Mouse (Mus musculus): ENCODE results near the gene Serhl. TPM values are rescaled to one million over a fixed set of nuclear protein-coding genes. Genes with fewer than 3 reads are reported as not detected.

Serhl gene
- polyA plus RNA-seq, 1 experiment from 2014 or later = 58.9 TPM

DNA sequence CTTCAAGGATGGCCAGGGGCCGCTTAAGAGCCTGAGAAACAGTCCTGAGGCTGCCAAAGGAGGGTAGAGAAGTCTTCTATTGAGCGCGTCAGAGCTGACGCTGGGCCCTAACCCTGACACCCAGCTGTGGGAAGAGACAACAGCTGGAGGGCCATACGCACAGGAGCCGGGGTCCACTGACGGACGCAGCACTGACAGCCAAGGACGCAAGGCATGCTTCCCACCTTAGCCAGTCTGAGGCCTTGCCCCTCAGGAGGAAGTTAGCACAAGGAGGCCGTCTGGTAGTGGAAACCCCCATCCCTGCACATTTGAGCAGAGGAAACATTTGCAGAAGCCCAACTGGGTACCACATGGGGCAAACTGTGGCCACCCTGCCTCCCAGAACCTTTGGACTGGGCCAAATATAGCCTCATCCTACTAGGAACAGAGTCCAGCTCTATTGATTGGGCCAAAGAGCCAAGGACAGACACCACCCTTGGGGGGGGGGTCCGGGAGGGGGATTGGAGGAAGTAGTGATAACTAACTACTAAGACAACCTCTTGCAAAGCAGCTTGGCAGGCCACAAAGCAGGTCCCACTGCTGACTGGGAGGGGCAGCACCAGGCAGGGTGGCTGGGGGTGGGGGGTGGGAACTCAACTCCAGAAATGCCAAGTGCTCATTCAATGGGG is 73.6 kb downstream of the Serhl start:
- Histone ChIP-seq H3K36me3 (peaks cover 55% of the 10 kb centered on the region), H3K27me3 (replicated peaks) (no peaks in the 10 kb centered on the region), H3K4me3 (no peak overlapping the region), H3K9me3 (replicated peaks) (no peaks in the 10 kb centered on the region), H3K4me1 (replicated peaks) (peaks cover 26% of the 10 kb centered on the region), H3K4me2 (no peak overlapping the region), H3K27ac (ENCODE audit: poor library complexity, severe bottlenecking) (no peak overlapping the region), H3K9ac (0 out of 2 replicates have a peak overlapping the region, but pooled peaks have one; percentile 20)
- ATAC-seq (ENCODE audit: insufficient number of reproducible peaks, low FRiP score) = no peak
- WGBS = 90% methylated on average over 11 of the region's 11 CpGs

GRCm38 (mm10) chr15:83164971-83165471 is 75.7 kb downstream of the Serhl start:
- peaks cover 39% of the 10 kb centered on the region for H3K4me1 ChIP-seq (replicated peaks)
- no peaks in the 10 kb centered on the region for H3K9me3 ChIP-seq (replicated peaks)
- peak overlapping the region; percentile 63 for H3K27ac ChIP-seq (ENCODE audit: poor library complexity, severe bottlenecking)
- H3K4me3 ChIP-seq = no peak overlapping the region
- no peaks in the 10 kb centered on the region for H3K27me3 ChIP-seq (replicated peaks)
- WGBS = 45% methylated on average over 4 of the region's 5 CpGs
- H3K9ac ChIP-seq = 0 out of 2 replicates have a peak overlapping the region, but pooled peaks have one; percentile 17
- peak; percentile 74 for ATAC-seq (ENCODE audit: insufficient number of reproducible peaks, low FRiP score)
- peaks cover 34% of the 10 kb centered on the region for H3K36me3 ChIP-seq
- peak overlapping the region; percentile 28 for H3K4me2 ChIP-seq

DNA sequence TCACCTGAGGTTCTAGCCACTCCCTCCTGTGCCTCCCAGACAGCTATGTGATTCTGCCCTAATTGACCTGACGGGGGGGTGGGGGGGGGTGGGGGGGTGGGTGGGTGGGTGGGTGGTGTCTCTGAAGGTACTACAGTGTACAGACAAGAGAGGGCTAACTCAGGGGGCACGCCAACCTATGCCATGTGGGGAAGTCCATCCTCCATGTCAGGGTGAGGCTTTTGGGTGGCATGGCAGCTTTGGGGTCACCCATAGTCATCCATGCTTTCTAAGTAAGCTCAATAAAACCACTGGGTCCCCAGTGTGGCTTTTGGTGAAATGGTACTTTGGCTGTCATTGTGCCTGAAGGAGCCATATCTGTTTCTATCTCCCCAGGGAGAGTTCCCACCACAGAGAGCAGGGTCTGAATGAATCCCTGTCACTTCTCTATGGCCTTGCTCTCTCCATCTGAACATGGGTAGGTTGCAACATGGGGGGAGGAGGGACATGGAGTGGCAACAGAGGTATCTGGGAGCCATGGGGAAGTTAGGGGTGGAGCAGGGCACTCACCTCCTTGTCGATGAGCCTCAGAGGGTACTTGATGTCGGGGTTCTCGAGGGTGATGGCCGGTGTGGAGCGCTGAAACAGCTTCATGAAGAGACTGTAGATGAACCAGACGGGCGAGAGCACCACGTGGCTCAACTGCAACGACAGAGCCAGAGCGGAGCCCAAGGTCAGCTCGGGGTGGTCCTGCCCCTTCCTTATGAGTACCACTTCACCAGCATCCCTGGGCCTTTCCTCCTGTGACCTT is 76.4 kb downstream of the Serhl start:
- Histone ChIP-seq H3K36me3 (peaks cover 27% of the 10 kb centered on the region), H3K4me2 (no peak overlapping the region), H3K9me3 (replicated peaks) (no peaks in the 10 kb centered on the region), H3K9ac (no peak overlapping the region), H3K4me1 (replicated peaks) (peaks cover 46% of the 10 kb centered on the region), H3K4me3 (no peak overlapping the region), H3K27ac (ENCODE audit: poor library complexity, severe bottlenecking) (no peak overlapping the region), H3K27me3 (replicated peaks) (no peaks in the 10 kb centered on the region)
- no peak for ATAC-seq (ENCODE audit: insufficient number of reproducible peaks, low FRiP score)
- WGBS = 92% methylated on average over 13 of the region's 13 CpGs

Other genes starting within 250 kb of the Serhl start
- gene Tcf20, start 101.6 kb upstream of the Serhl start, polyA plus RNA-seq (2016; fragmentation: Nextera tagmentation; extraction: Ambion mirVana) = 5.4 and 6.4 TPM in 2 replicates
- 1.7 and 1.9 TPM in 2 replicates for gene Nfam1, start 56.2 kb upstream of the Serhl start, polyA plus RNA-seq (2016; fragmentation: Nextera tagmentation; extraction: Ambion mirVana)
- gene Rrp7a, start 33.3 kb downstream of the Serhl start, polyA plus RNA-seq (2016; fragmentation: Nextera tagmentation; extraction: Ambion mirVana) = 39.3 and 44.8 TPM in 2 replicates
- gene Poldip3, start 59.9 kb downstream of the Serhl start, polyA plus RNA-seq (2016; fragmentation: Nextera tagmentation; extraction: Ambion mirVana) = 89.1 and 90.7 TPM in 2 replicates
- gene Cyb5r3, start 83.1 kb downstream of the Serhl start, polyA plus RNA-seq (2016; fragmentation: Nextera tagmentation; extraction: Ambion mirVana) = 132 and 136 TPM in 2 replicates
- 0.18 TPM in 2 replicates for gene A4galt, start 162.3 kb downstream of the Serhl start, polyA plus RNA-seq (2016; fragmentation: Nextera tagmentation; extraction: Ambion mirVana)